Mouse (Mus musculus): Measurements from ENCODE around the gene Mdm2. TPM values are rescaled to one million over a fixed set of nuclear protein-coding genes. Genes with fewer than 3 reads are reported as not detected.

The Mdm2 gene
- 25.8 TPM for polyA plus RNA-seq (2014; fragmentation: Illumina TruSeq; extraction: RNeasy Lipid Tissue Mini Kit (QIAGEN cat#74804); ENCODE audit: low read depth, low replicate concordance)

GRCm38 (mm10) chr10:117710604-117711141 is at the start of gene Mdm2:
Gene Mdm2 (minus strand): TSS chr10:117710758.

DNA sequence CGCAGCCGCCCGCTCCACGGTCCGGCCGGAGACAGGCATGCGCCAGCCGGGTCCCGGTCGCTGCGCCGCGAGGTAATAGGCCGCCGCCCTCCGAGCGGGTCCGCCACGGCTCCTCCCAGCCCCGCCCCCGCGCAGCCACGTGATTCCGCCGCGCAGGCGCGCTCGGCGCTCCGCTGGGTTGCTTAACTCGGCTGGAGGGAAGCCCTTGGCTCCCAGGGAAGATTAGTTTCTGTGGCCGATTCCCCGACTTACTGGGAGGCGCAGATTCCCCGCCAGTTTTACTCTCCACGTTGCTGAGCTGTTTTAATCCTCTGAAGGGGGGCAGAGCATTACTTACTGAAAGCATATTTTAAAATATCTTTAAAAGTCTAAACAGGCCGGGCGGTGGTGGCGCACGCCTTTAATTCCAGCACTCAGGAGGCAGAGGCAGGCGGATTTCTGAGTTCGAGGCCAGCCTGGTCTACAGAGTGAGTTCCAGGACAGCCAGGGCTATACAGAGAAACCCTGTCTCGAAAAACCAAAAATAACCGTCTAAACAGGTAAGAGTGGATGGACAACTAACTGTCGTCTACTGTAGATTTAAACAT is 35.8 kb upstream of the Mdm2 start, which contains the start of gene Slc35e3:
Gene Slc35e3 (minus strand): TSS at position 69 of the 587 bp plus-strand sequence.

Other genes with a start within 250 kb of the Mdm2 start
- 0.74 TPM for gene Cpm, start 81.3 kb downstream of the Mdm2 start, polyA plus RNA-seq (2014; fragmentation: Illumina TruSeq; extraction: RNeasy Lipid Tissue Mini Kit (QIAGEN cat#74804); ENCODE audit: low read depth, low replicate concordance)
- gene Slc35e3, start 35.6 kb upstream of the Mdm2 start, polyA plus RNA-seq (2014; fragmentation: Illumina TruSeq; extraction: RNeasy Lipid Tissue Mini Kit (QIAGEN cat#74804); ENCODE audit: low read depth, low replicate concordance): 6.4 TPM
- 7.7 TPM for gene Nup107, start 81.9 kb upstream of the Mdm2 start, polyA plus RNA-seq (2014; fragmentation: Illumina TruSeq; extraction: RNeasy Lipid Tissue Mini Kit (QIAGEN cat#74804); ENCODE audit: low read depth, low replicate concordance)
- 123 TPM for gene Rap1b, start 135.3 kb upstream of the Mdm2 start, polyA plus RNA-seq (2014; fragmentation: Illumina TruSeq; extraction: RNeasy Lipid Tissue Mini Kit (QIAGEN cat#74804); ENCODE audit: low read depth, low replicate concordance)

All from liver, adult 10 weeks (tissue).